Mouse (Mus musculus): ENCODE results near the gene Mavs. TPM values are rescaled to one million over a fixed set of nuclear protein-coding genes. Genes with fewer than 3 reads are reported as not detected.

Mavs gene
- polyA plus RNA-seq, 1 experiment from 2014 or later = 21.9 TPM

GRCm38 (mm10) chr2:131242180-131242579, 8.3 kb downstream of the Mavs start:
- no peaks in the 10 kb centered on the region for H3K27me3 ChIP-seq
- no peaks in the 10 kb centered on the region for H3K9me3 ChIP-seq (replicated peaks)
- peaks cover 73% of the 10 kb centered on the region for H3K36me3 ChIP-seq
- H3K4me2 ChIP-seq = no peak overlapping the region
- no peaks in the 10 kb centered on the region for H3K4me1 ChIP-seq (replicated peaks)
- no peak overlapping the region for H3K27ac ChIP-seq
- no peak overlapping the region for H3K9ac ChIP-seq
- no peak overlapping the region for H3K4me3 ChIP-seq
- ATAC-seq (replicated peaks; ENCODE audit: insufficient number of reproducible peaks, insufficient read depth, low FRiP score, low read depth) = no peak

DNA sequence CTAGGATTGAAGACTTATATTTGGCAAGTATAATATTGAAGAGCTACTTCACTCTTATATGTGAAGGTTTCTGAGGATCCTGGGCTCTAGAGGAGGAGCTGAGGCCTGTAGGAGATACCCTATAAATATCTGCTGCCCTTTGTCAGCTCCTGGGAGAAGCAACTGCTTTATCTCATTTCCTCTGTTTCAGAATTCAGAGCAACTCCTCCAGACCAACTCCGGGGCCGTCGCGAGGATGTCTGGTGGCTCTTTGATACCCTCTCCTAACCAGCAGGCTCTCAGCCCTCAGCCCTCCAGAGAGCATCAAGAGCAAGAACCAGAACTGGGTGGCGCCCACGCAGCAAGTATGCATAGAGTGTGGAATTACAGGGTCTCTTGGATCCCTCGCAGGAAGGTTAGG, 9.1 kb downstream of the Mavs start:
- Histone ChIP-seq H3K36me3 (peaks cover 79% of the 10 kb centered on the region), H3K4me2 (no peak overlapping the region), H3K4me1 (replicated peaks) (no peaks in the 10 kb centered on the region), H3K9me3 (replicated peaks) (no peaks in the 10 kb centered on the region), H3K4me3 (no peak overlapping the region), H3K27ac (no peak overlapping the region), H3K9ac (no peak overlapping the region), H3K27me3 (no peaks in the 10 kb centered on the region)
- no peak for ATAC-seq (replicated peaks; ENCODE audit: insufficient number of reproducible peaks, insufficient read depth, low FRiP score, low read depth)
- WGBS = 54% methylated on average over 7 of the region's 7 CpGs

GRCm38 (mm10) chr2:131253681-131254328, 19.9 kb downstream of the Mavs start:
- Histone ChIP-seq H3K4me2 (peak overlapping the region; percentile 22), H3K27ac (peak overlapping the region; percentile 75), H3K9ac (no peak overlapping the region), H3K27me3 (no peaks in the 10 kb centered on the region), H3K36me3 (no peaks in the 10 kb centered on the region), H3K4me1 (replicated peaks) (peaks cover 18% of the 10 kb centered on the region), H3K9me3 (replicated peaks) (no peaks in the 10 kb centered on the region), H3K4me3 (no peak overlapping the region)
- 8% methylated on average over 7 of the region's 7 CpGs for WGBS
- peak; percentile 82 for ATAC-seq (replicated peaks; ENCODE audit: insufficient number of reproducible peaks, insufficient read depth, low FRiP score, low read depth)

DNA sequence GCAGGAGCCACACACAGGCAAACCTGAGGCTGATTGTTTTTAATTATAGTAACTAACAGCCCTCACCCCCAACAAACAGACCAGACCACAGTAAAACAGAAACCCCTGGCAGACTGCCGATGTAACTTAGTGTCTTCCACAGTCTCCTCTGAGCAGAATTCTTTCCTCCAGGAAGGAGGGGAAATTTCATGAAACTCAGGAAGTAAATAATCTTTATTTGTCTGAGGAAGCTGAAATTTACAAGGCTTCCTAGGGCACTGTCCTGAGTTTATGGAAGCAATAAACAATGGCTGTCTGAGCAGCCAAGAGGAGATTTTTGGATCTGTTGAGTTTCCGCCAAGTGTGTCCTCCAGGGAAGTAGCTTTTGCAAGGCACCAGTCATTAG, 20.5 kb downstream of the Mavs start:
- peak overlapping the region; percentile 22 for H3K4me2 ChIP-seq
- H3K27me3 ChIP-seq = no peaks in the 10 kb centered on the region
- 0 out of 2 replicates have a peak, but pooled peaks have one; percentile 25 for ATAC-seq (replicated peaks; ENCODE audit: insufficient number of reproducible peaks, insufficient read depth, low FRiP score, low read depth)
- H3K9me3 ChIP-seq (replicated peaks) = no peaks in the 10 kb centered on the region
- WGBS = 55% methylated on average over 2 of the region's 2 CpGs
- H3K27ac ChIP-seq = peak overlapping the region; percentile 75
- H3K9ac ChIP-seq = no peak overlapping the region
- no peak overlapping the region for H3K4me3 ChIP-seq
- peaks cover 15% of the 10 kb centered on the region for H3K4me1 ChIP-seq (replicated peaks)
- H3K36me3 ChIP-seq = no peaks in the 10 kb centered on the region

DNA sequence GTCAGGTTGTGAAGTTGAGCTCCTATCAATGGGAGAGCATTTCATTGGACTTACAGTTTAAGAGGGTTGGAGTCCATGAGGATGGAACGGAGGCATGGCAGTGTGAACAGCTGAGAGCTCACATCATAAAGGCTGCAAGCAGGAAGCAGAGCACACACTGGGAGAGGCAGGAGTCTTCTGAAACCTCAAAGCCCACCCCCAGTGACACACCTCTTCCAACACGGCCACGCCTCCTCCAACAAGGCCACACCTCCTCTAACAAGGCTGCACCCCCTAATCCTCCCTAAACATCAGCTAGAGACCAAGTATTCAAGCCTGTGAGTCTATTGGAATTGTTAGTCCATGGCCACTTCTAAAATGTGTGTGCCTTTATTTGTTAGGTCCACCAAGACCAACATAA, 21.9 kb downstream of the Mavs start:
- Histone ChIP-seq H3K36me3 (no peaks in the 10 kb centered on the region), H3K27me3 (no peaks in the 10 kb centered on the region), H3K27ac (no peak overlapping the region), H3K4me3 (no peak overlapping the region), H3K4me2 (no peak overlapping the region), H3K9ac (no peak overlapping the region), H3K9me3 (replicated peaks) (no peaks in the 10 kb centered on the region), H3K4me1 (replicated peaks) (peaks cover 23% of the 10 kb centered on the region)
- WGBS = 81% methylated on average over 3 of the region's 3 CpGs
- no peak for ATAC-seq (replicated peaks; ENCODE audit: insufficient number of reproducible peaks, insufficient read depth, low FRiP score, low read depth)

GRCm38 (mm10) chr2:131258693-131259092, 24.8 kb downstream of the Mavs start:
- no peak for ATAC-seq (replicated peaks; ENCODE audit: insufficient number of reproducible peaks, insufficient read depth, low FRiP score, low read depth)

GRCm38 (mm10) chr2:131260544-131261307, 26.9 kb downstream of the Mavs start:
- H3K4me3 ChIP-seq = no peak overlapping the region
- no peaks in the 10 kb centered on the region for H3K9me3 ChIP-seq (replicated peaks)
- WGBS = 20% methylated on average over 9 of the region's 9 CpGs
- no peaks in the 10 kb centered on the region for H3K36me3 ChIP-seq
- H3K4me2 ChIP-seq = peak overlapping the region; percentile 21
- H3K27me3 ChIP-seq = no peaks in the 10 kb centered on the region
- H3K9ac ChIP-seq = no peak overlapping the region
- no peak for ATAC-seq (replicated peaks; ENCODE audit: insufficient number of reproducible peaks, insufficient read depth, low FRiP score, low read depth)
- peaks cover 37% of the 10 kb centered on the region for H3K4me1 ChIP-seq (replicated peaks)
- peak overlapping the region; percentile 50; the same call in 1 of the 2 replicates for H3K27ac ChIP-seq

More at GRCm38 (mm10) chr2:131258693-131259092, 24.8 kb downstream of the Mavs start:
- Histone ChIP-seq H3K4me2 (no peak overlapping the region), H3K9me3 (replicated peaks) (no peaks in the 10 kb centered on the region), H3K4me1 (replicated peaks) (peaks cover 29% of the 10 kb centered on the region), H3K27me3 (no peaks in the 10 kb centered on the region), H3K27ac (no peak overlapping the region), H3K4me3 (no peak overlapping the region), H3K9ac (no peak overlapping the region), H3K36me3 (no peaks in the 10 kb centered on the region)
- WGBS = 81% methylated on average over 8 of the region's 8 CpGs

- ATAC-seq (replicated peaks; ENCODE audit: insufficient number of reproducible peaks, insufficient read depth, low FRiP score, low read depth) = peak; percentile 39
- Histone ChIP-seq H3K27ac (peak overlapping the region; percentile 100), H3K9me3 (replicated peaks) (no peaks in the 10 kb centered on the region), H3K4me3 (peak overlapping the region; percentile 79), H3K4me1 (replicated peaks) (peaks cover 37% of the 10 kb centered on the region), H3K9ac (peak overlapping the region; percentile 63), H3K36me3 (no peaks in the 10 kb centered on the region), H3K4me2 (peak overlapping the region; percentile 67), H3K27me3 (no peaks in the 10 kb centered on the region)
- 7% methylated on average over 10 of the region's 10 CpGs for WGBS
Measured at GRCm38 (mm10) chr2:131261481-131262212, 27.8 kb downstream of the Mavs start.

- no peaks in the 10 kb centered on the region for H3K9me3 ChIP-seq (replicated peaks)
- H3K4me2 ChIP-seq = peak within 1 kb of the TSS; percentile 67
- H3K4me1 ChIP-seq (replicated peaks) = peaks cover 35% of the 10 kb centered on the region
- under 1% methylated on average over 49 of the region's 49 CpGs for WGBS
- H3K4me3 ChIP-seq = peak within 1 kb of the TSS; percentile 79
- H3K27me3 ChIP-seq = no peaks in the 10 kb centered on the region
- H3K36me3 ChIP-seq = no peaks in the 10 kb centered on the region
- H3K9ac ChIP-seq = peak within 1 kb of the TSS; percentile 96
- H3K27ac ChIP-seq = peak within 1 kb of the TSS; percentile 100
- peak; percentile 100 for ATAC-seq (replicated peaks; ENCODE audit: insufficient number of reproducible peaks, insufficient read depth, low FRiP score, low read depth)
Measured at GRCm38 (mm10) chr2:131262213-131262672, 28.4 kb downstream of the Mavs start, which contains the start of gene Pank2. TSS of gene Pank2 (plus strand) at chr2:131262495.

DNA sequence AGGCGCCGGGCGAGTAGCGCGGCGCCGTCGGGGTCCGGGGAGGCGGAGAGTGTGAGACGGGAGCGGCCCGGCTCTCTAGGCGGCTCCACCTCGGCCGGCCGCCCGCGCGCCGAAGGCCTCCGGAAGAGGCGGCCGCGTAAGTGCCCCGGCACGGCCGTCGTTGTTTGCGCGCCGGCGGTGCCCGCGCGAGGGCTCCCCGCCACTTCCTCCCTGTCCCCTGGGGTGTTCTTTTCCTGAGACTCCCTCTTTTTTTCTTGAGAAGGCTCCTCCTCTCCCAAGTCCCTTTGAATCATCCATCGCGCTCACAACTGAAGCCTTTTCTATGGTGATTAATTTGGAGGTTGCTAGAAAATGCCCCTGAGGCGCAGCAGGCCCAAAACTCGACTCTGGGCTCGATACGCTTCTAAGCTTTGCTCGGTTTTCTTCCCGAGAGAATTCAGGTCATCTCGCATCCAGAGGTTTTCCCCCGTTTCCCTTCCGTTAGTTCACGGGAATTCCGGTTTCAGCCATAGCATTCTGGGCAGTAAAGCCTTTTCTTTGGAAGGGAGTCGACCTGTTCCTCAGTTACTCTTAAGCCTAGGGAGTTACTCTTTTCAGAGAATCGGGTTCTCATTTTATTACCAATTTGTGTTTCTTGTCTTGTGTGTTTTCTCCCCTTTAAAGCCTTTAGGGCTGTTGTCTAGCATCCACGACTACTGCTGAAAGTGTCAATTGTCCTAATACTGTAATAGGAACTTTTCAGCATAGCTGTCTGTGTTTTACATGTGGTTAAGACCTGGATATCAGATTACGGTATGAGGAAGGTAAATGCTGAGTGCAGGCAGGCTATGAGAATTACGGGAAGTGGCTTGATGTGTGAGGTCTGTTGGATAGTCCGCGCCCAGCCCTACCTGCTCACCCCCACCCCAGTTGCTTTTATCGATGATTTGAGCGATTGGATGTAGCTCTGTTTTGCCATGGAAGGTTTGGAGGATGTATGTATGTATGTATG, 29.1 kb downstream of the Mavs start:
- Histone ChIP-seq H3K9ac (peak overlapping the region; percentile 96), H3K4me2 (peak overlapping the region; percentile 67), H3K27ac (peak overlapping the region; percentile 100), H3K9me3 (replicated peaks) (no peaks in the 10 kb centered on the region), H3K36me3 (no peaks in the 10 kb centered on the region), H3K4me1 (replicated peaks) (peaks cover 35% of the 10 kb centered on the region), H3K27me3 (no peaks in the 10 kb centered on the region), H3K4me3 (peak overlapping the region; percentile 79)
- ATAC-seq (replicated peaks; ENCODE audit: insufficient number of reproducible peaks, insufficient read depth, low FRiP score, low read depth) = peak; percentile 78
- WGBS = under 1% methylated on average over 56 of the region's 59 CpGs
